Mouse (Mus musculus) embryonic facial prominence, embryonic 12.5 days (tissue): ENCODE measurements around the gene Lcmt2. TPM values are rescaled to one million over a fixed set of nuclear protein-coding genes. Genes with fewer than 3 reads are reported as not detected.
A peak's percentile ranks its signal among the peaks of the same experiment; 100 is the strongest.

Experiments
- ATAC-seq: fragments of 200-750 bp; cut with Nextera tagmentation; 2 replicates; pipeline ENCODE4 v1.8.0; 2017; ENCODE audit not compliant: insufficient number of reproducible peaks, insufficient read depth, low FRiP score, low TSS enrichment
- H3K27ac ChIP-seq: fragments of 300-500 bp; sonication (generic); 2 replicates; pipeline ENCODE4 v1.5.1; 2016; ENCODE audit warnings: mild to moderate bottlenecking
- H3K27me3 ChIP-seq: fragments of 300-500 bp; sonication (generic); 2 replicates; pipeline ENCODE4 v1.6.1; 2016; ENCODE audit warnings: mild to moderate bottlenecking, moderate library complexity
- H3K36me3 ChIP-seq: fragments of 300-500 bp; sonication (generic); 2 replicates; pipeline ENCODE4 v1.6.1; 2016; ENCODE audit warnings: mild to moderate bottlenecking
- H3K4me1 ChIP-seq: fragments of 300-500 bp; sonication (generic); 2 replicates; pipeline ENCODE4 v1.6.1; 2016
- H3K4me2 ChIP-seq: fragments of 300-500 bp; sonication (generic); replicated peaks from 2 replicates; pipeline ENCODE4 v1.6.1; 2016; ENCODE audit warnings: mild to moderate bottlenecking, moderate library complexity
- H3K4me3 ChIP-seq: fragments of 300-500 bp; sonication (generic); 2 replicates; pipeline ENCODE4 v1.5.1; 2016; ENCODE audit warnings: mild to moderate bottlenecking
- H3K9ac ChIP-seq: fragments of 300-500 bp; sonication (generic); 2 replicates; pipeline ENCODE4 v1.6.1; 2016; ENCODE audit warnings: mild to moderate bottlenecking, moderate library complexity
- H3K9me3 ChIP-seq: fragments of 300-500 bp; sonication (generic); 2 replicates; pipeline ENCODE4 v1.6.1; 2016; ENCODE audit warnings: mild to moderate bottlenecking, moderate library complexity
- WGBS: fragments of 180-500 bp; shearing (Covaris S2); methylation state at CpG from one replicate; pipeline ENCODE4 v1.1.7; 2016; 5-methylcytosine and 5-hydroxymethylcytosine counted together
- polyA plus RNA-seq: library from polyadenylated mRNA; unstranded; fragments of >200 nt; fragmentation: Nextera tagmentation; extraction: Ambion mirVana; gene quantifications from 2 replicates; pipeline ENCODE4 v1.2.1, GENCODE M21; 2016

Gene Lcmt2
- 23.1 and 25.4 TPM in 2 replicates for polyA plus RNA-seq

DNA sequence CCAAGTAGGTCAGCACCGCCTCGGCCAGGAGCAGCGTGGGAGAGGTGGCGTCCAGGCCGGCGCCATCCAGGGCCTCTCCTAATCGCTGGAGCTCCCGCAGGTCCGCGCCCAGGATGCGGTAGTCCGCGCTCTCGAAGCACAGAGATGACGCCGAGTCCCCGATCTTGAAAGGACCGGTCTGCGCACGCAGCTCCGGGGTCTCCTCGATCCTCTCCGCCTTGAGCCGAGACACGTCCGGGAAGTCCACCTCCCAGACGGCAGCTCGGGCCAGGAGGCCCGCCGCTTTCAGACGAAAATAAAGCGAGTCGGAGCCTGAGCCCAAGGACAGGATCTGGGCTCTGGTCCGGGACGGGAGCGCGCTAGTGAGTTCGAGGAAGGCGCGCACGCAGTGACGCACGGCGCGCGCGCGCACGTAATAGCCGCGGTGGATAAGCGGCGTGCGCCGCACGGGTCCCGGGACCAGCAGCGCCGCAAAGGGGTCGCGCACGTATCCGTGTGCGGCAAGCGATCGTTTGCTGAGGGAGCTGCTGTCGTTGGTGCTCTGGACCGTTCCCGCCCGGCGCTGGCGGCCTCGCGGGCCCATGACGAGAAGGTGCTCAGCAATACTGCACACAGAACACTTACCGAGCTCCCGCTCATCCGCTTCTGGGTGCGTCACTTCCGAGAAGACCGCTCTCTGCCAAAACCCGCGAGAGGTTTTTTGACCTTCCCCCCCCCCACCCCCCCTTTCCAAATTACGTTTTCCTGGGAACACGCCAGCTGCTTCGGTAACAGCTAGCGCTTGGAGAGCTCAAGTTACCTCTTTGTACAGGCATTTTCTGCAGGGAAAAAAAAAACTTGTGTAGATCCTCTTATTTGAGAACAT lies at the start of gene Lcmt2, which contains the start of gene Adal:
TSS of gene Lcmt2 (minus strand) at position 636 of the 865 bp plus-strand sequence.
TSS of gene Adal (plus strand) at position 411 of the 865 bp plus-strand sequence.
- WGBS, result 1% methylated on average over 87 of the region's 87 CpGs

DNA sequence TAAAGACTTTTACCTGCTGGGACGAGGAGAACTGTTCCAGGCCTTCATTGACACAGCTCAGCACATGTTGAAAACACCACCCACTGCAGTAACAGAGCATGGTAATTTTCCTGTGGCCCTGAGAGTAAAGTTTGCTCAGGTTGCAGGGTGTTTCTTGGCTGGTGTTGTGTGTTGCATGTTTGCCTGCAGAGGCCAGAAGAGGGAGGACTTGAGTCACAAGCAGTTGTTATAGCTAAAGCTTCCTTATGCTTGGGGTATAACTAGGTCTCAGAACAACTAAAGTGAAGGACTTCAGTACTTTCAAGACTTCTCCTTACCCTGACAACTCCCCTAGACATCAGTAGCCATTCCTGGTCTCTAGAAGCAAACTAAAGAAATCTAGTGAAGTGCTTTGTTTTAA lies 48.1 kb upstream of the Lcmt2 start:
- ATAC-seq, result no peak
- Histone ChIP-seq H3K9me3 (no peaks in the 10 kb centered on the region), H3K27ac (no peak overlapping the region), H3K4me3 (no peak overlapping the region), H3K9ac (no peak overlapping the region), H3K36me3 (peaks cover 68% of the 10 kb centered on the region), H3K4me1 (no peaks in the 10 kb centered on the region), H3K4me2 (no peak overlapping the region), H3K27me3 (no peaks in the 10 kb centered on the region)
- 68% methylated on average over 1 of the region's 1 CpGs for WGBS

More for the DNA sequence above, at the start of gene Lcmt2, which contains the start of gene Adal:
- peak within 1 kb of the TSS; percentile 73 for H3K9ac ChIP-seq
- H3K4me2 ChIP-seq, result peak within 1 kb of the TSS; percentile 68
- 0 out of 2 replicates have a peak, but pooled peaks cover 6% of the 10 kb centered on the region for H3K9me3 ChIP-seq
- no peaks in the 10 kb centered on the region for H3K27me3 ChIP-seq
- peak; percentile 92 for ATAC-seq
- peaks cover 27% of the 10 kb centered on the region for H3K36me3 ChIP-seq
- peaks cover 22% of the 10 kb centered on the region for H3K4me1 ChIP-seq
- peak within 1 kb of the TSS; percentile 99 for H3K27ac ChIP-seq
- peak within 1 kb of the TSS; percentile 51 for H3K4me3 ChIP-seq

- Histone ChIP-seq H3K4me3 (no peak overlapping the region), H3K27ac (no peak overlapping the region), H3K4me2 (no peak overlapping the region), H3K9ac (no peak overlapping the region), H3K27me3 (no peaks in the 10 kb centered on the region), H3K4me1 (no peaks in the 10 kb centered on the region), H3K9me3 (no peaks in the 10 kb centered on the region), H3K36me3 (peaks cover 53% of the 10 kb centered on the region)
- no peak for ATAC-seq
- whole genome bisulfite sequencing, result 91% methylated on average over 7 of the region's 7 CpGs
Observed at GRCm38 (mm10) chr2:121184142-121184541, 43.7 kb upstream of the Lcmt2 start.

GRCm38 (mm10) chr2:121183431-121183830 lies 43.0 kb upstream of the Lcmt2 start:
- ATAC-seq, result no peak
- H3K4me1 ChIP-seq, result no peaks in the 10 kb centered on the region
- no peaks in the 10 kb centered on the region for H3K9me3 ChIP-seq
- no peaks in the 10 kb centered on the region for H3K27me3 ChIP-seq
- H3K4me2 ChIP-seq, result no peak overlapping the region
- H3K36me3 ChIP-seq, result peaks cover 54% of the 10 kb centered on the region
- WGBS, result 89% methylated on average over 5 of the region's 5 CpGs
- no peak overlapping the region for H3K4me3 ChIP-seq
- no peak overlapping the region for H3K27ac ChIP-seq
- no peak overlapping the region for H3K9ac ChIP-seq

DNA sequence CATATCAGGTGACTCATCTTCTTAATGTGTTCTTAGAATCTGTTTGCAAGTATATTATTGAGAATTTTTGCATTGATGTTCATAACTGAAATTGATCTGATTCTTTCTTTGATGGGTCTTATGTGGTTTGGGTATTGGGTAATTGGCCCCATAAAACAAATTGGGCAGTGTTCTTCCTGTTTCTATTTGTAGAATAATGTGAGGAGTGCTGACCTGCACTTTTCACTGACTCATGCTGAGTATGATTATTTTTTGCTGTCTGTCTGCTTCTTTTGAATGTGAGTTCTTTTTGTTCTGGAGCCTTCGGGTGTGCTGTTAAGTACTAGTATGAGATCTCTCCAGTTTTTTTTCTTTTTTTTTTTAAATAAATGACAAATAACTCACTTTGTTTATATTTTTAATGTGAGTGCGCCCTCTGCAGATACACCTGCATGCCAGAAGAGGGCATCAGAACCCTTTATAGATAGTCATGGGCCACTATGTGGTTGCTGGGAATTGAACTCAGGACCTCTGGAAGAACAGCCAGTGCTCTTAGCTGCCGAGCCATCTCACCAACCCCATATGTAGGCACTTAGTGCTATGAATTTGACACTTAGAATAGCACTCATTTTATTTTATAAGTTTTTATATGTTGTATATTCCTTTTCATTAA lies 38.5 kb upstream of the Lcmt2 start:
- WGBS, result 89% methylated on average over 3 of the region's 3 CpGs
- no peak for ATAC-seq
- Histone ChIP-seq H3K4me1 (no peaks in the 10 kb centered on the region), H3K27me3 (no peaks in the 10 kb centered on the region), H3K36me3 (peaks cover 75% of the 10 kb centered on the region), H3K9me3 (no peaks in the 10 kb centered on the region), H3K4me3 (no peak overlapping the region), H3K9ac (no peak overlapping the region), H3K4me2 (no peak overlapping the region), H3K27ac (no peak overlapping the region)

DNA sequence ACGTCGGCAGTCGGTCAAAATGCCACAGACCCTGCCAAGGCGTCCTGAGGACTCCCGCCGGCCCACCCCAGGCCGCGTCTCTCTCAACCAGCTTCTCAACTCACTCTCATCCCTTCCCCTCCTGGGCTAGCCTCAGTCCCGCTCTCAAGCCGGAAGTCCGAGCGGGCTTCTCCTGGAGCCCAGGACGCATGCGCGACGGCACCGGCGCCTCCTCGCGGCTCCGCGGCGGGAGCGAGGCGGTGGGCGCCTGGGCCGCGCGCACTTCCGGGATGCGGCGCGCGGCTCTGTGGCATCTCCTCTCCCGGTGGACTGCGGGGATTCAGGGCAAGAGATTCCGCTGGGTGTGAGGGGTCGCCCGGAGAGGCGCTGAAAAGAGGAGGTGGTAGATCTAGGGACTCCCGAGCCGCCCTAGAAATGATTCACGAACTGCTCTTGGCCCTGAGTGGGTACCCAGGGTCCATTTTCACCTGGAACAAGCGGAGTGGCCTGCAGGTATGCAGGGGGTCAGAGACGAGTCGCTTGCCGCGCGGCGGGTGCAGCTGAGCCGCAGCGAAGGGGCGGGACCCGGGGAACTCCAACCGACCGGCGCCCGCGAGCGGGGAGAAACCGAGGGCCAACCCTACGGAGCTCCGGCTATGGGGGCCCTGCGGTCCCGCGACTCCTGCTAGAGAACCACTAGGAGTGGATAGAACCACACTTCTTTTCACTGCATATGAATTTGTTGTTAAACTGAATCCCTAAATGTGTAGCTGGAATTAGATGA lies 30.7 kb upstream of the Lcmt2 start, which contains the start of gene Zscan29:
TSS of gene Zscan29 (minus strand) at position 146 of the 763 bp plus-strand sequence.
- peak; percentile 93 for ATAC-seq
- under 1% methylated on average over 66 of the region's 66 CpGs for WGBS
- peak within 1 kb of the TSS; percentile 84 for H3K4me3 ChIP-seq

GRCm38 (mm10) chr2:121170481-121170971 lies 30.1 kb upstream of the Lcmt2 start, which contains the start of gene Tubgcp4:
Gene Tubgcp4 (plus strand): TSS chr2:121170654.
- H3K27me3 ChIP-seq, result no peaks in the 10 kb centered on the region
- H3K27ac ChIP-seq, result peak within 1 kb of the TSS; percentile 91
- peak within 1 kb of the TSS; percentile 87 for H3K9ac ChIP-seq
- peak within 1 kb of the TSS; percentile 76 for H3K4me2 ChIP-seq
- under 1% methylated on average over 38 of the region's 38 CpGs for WGBS
- peaks cover 22% of the 10 kb centered on the region for H3K4me1 ChIP-seq
- peaks cover 23% of the 10 kb centered on the region for H3K36me3 ChIP-seq
- H3K4me3 ChIP-seq, result peak within 1 kb of the TSS; percentile 84
- peak; percentile 72 for ATAC-seq
- H3K9me3 ChIP-seq, result no peaks in the 10 kb centered on the region

More for the DNA sequence above, 30.7 kb upstream of the Lcmt2 start, which contains the start of gene Zscan29:
- H3K9me3 ChIP-seq, result no peaks in the 10 kb centered on the region
- H3K27me3 ChIP-seq, result no peaks in the 10 kb centered on the region
- peaks cover 22% of the 10 kb centered on the region for H3K4me1 ChIP-seq
- peak within 1 kb of the TSS; percentile 76 for H3K4me2 ChIP-seq
- peak within 1 kb of the TSS; percentile 87 for H3K9ac ChIP-seq
- peaks cover 21% of the 10 kb centered on the region for H3K36me3 ChIP-seq
- peak within 1 kb of the TSS; percentile 91 for H3K27ac ChIP-seq

GRCm38 (mm10) chr2:121169902-121170301 lies 29.4 kb upstream of the Lcmt2 start:
- Histone ChIP-seq H3K36me3 (peaks cover 16% of the 10 kb centered on the region), H3K4me2 (peak overlapping the region; percentile 76), H3K4me3 (peak overlapping the region; percentile 84), H3K4me1 (peaks cover 22% of the 10 kb centered on the region), H3K27ac (no peak overlapping the region), H3K9ac (peak overlapping the region; percentile 87), H3K9me3 (no peaks in the 10 kb centered on the region), H3K27me3 (no peaks in the 10 kb centered on the region)
- WGBS, result 7% methylated on average over 9 of the region's 9 CpGs
- ATAC-seq, result no peak

GRCm38 (mm10) chr2:121169173-121169572 lies 28.7 kb upstream of the Lcmt2 start:
- Histone ChIP-seq H3K36me3 (peaks cover 9% of the 10 kb centered on the region), H3K27ac (no peak overlapping the region), H3K27me3 (no peaks in the 10 kb centered on the region), H3K9me3 (no peaks in the 10 kb centered on the region), H3K4me1 (peaks cover 22% of the 10 kb centered on the region), H3K4me3 (peak overlapping the region; percentile 84), H3K9ac (peak overlapping the region; percentile 87), H3K4me2 (peak overlapping the region; percentile 76)
- 58% methylated on average over 4 of the region's 4 CpGs for WGBS
- no peak for ATAC-seq

- Histone ChIP-seq H3K36me3 (peaks cover 24% of the 10 kb centered on the region), H3K4me1 (no peaks in the 10 kb centered on the region), H3K4me2 (no peak overlapping the region), H3K9ac (no peak overlapping the region), H3K4me3 (no peak overlapping the region), H3K27me3 (no peaks in the 10 kb centered on the region), H3K27ac (no peak overlapping the region), H3K9me3 (no peaks in the 10 kb centered on the region)
- ATAC-seq, result no peak
- 84% methylated on average over 3 of the region's 3 CpGs for WGBS
Observed at GRCm38 (mm10) chr2:121153100-121153499, 12.6 kb upstream of the Lcmt2 start.

DNA sequence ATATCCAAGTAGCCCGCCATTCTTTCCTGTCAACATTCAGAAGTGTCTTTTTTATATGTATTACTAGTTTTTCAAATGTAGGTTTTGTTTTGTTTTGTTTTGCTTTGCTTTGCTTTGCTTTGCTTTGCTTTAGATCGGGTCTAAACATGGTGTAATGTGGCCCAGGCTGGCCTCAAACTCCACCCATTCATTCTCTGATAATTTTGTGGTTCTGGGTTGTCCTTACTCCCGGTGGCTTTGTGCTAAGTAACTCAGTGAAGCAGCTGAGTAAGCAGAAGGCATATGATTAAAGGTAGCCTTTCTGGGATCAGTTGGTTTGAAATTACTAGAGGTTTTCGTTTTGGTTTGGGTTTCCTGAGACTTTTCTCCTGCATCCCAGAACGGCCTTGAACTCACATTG lies 9.2 kb upstream of the Lcmt2 start:
- H3K9me3 ChIP-seq, result no peaks in the 10 kb centered on the region
- 80% methylated on average over 5 of the region's 5 CpGs for WGBS
- no peaks in the 10 kb centered on the region for H3K4me1 ChIP-seq
- no peak overlapping the region for H3K4me2 ChIP-seq
- ATAC-seq, result no peak
- peaks cover 39% of the 10 kb centered on the region for H3K36me3 ChIP-seq
- H3K27me3 ChIP-seq, result no peaks in the 10 kb centered on the region
- no peak overlapping the region for H3K9ac ChIP-seq
- H3K4me3 ChIP-seq, result no peak overlapping the region
- no peak overlapping the region for H3K27ac ChIP-seq
